Mouse (Mus musculus) gastrocnemius, adult 2 months (tissue): Measurements from ENCODE around the gene H2-Eb1. TPM values are rescaled to one million over a fixed set of nuclear protein-coding genes. Genes with fewer than 3 reads are reported as not detected.
"Not testable (repeated sequence)": the region's sequence is repeated elsewhere in the genome, so short reads cannot be mapped to it uniquely, and the experiment has no call there.

Source experiments
- DNase-seq: peaks from one replicate; pipeline ENCODE4 v3.0.0; 2022
- H3K27ac ChIP-seq: fragments of 200-600 bp; 2 replicates; pipeline ENCODE4 v1.8.1; 2022; ENCODE audit warnings: mild to moderate bottlenecking
- H3K4me3 ChIP-seq: fragments of 200-600 bp; 2 replicates; pipeline ENCODE4 v1.8.1; 2022; ENCODE audit warnings: mild to moderate bottlenecking, moderate library complexity
- CTCF ChIP-seq: fragments of 200-600 bp; IDR thresholded peaks from 2 replicates; pipeline ENCODE4 v1.8.1; 2022; ENCODE audit warnings: antibody characterized with exemption, mild to moderate bottlenecking, moderate library complexity
- intact Hi-C: fragments of 180-260 bp; cut with DNase I; formaldehyde crosslinking; loops from one replicate; pipeline ENCODE4 v1.15.1; 2025
- total RNA-seq, 2 experiments: library from RNA; stranded (reverse); gene quantifications; 2 replicates each; pipeline ENCODE4 v1.2.3; 2021

H2-Eb1 gene
- total RNA-seq, 2 experiments from 2014 or later: 3.4 to 4.9 TPM

- no peak for TF ChIP-seq CTCF
- DNase-seq: peak; percentile 80
- Histone ChIP-seq H3K4me3 (peak overlapping the region; percentile 75), H3K27ac (peak overlapping the region; percentile 68)
- intact Hi-C loops: loop anchor here (10.0 kb wide), 1 partner anchor 135 kb away; no protein-coding TSS in a partner anchor
These were observed 4.2 kb downstream of the H2-Eb1 start for GRCm38 (mm10) chr17:34309683-34310385.

- H3K27ac ChIP-seq, H3K4me3 ChIP-seq, intact Hi-C loops, DNase-seq: not testable (repeated sequence)
These were observed 4.9 kb downstream of the H2-Eb1 start for GRCm38 (mm10) chr17:34310526-34310925.

- no peak overlapping the region for H3K27ac ChIP-seq
- no peak for DNase-seq
- intact Hi-C loops: no loop called here
- TF ChIP-seq CTCF: no peak
- no peak overlapping the region for H3K4me3 ChIP-seq
These were observed 6.5 kb downstream of the H2-Eb1 start for GRCm38 (mm10) chr17:34312185-34312584.

GRCm38 (mm10) chr17:34313393-34313792, 7.7 kb downstream of the H2-Eb1 start:
- DNase-seq: peak; percentile 74
- intact Hi-C loops: loop anchor here (1.0 kb wide), 1 partner anchor 63 kb away; no protein-coding TSS in a partner anchor
- TF ChIP-seq CTCF: peak; percentile 91
- H3K27ac ChIP-seq: no peak overlapping the region
- H3K4me3 ChIP-seq: no peak overlapping the region

- Histone ChIP-seq H3K4me3 (no peak overlapping the region), H3K27ac (no peak overlapping the region)
- no peak for TF ChIP-seq CTCF
- no peak for DNase-seq
- intact Hi-C loops: no loop called here
These were observed 8.6 kb downstream of the H2-Eb1 start for GRCm38 (mm10) chr17:34314286-34314685.

- no peak overlapping the region for H3K27ac ChIP-seq
- no peak for DNase-seq
- TF ChIP-seq CTCF: no peak
- H3K4me3 ChIP-seq: no peak overlapping the region
- intact Hi-C loops: no loop called here
These were observed 9.8 kb downstream of the H2-Eb1 start for GRCm38 (mm10) chr17:34315512-34315911.

GRCm38 (mm10) chr17:34316697-34317096, 11.0 kb downstream of the H2-Eb1 start:
- no peak for TF ChIP-seq CTCF
- no peak overlapping the region for H3K27ac ChIP-seq
- intact Hi-C loops: no loop called here
- no peak overlapping the region for H3K4me3 ChIP-seq
- DNase-seq: no peak

GRCm38 (mm10) chr17:34317275-34317674, 11.6 kb downstream of the H2-Eb1 start:
- DNase-seq: no peak
- Histone ChIP-seq H3K4me3 (no peak overlapping the region), H3K27ac (no peak overlapping the region)
- intact Hi-C loops: no loop called here
- TF ChIP-seq CTCF: no peak

- intact Hi-C loops: no loop called here
- Histone ChIP-seq H3K4me3 (no peak within 1 kb of the TSS), H3K27ac (no peak within 1 kb of the TSS)
- no peak for DNase-seq
- TF ChIP-seq CTCF: no peak
These were observed 19.8 kb downstream of the H2-Eb1 start, which contains the start of gene H2-Eb2 for GRCm38 (mm10) chr17:34325436-34325835. Gene H2-Eb2, plus strand, starts transcription at chr17:34325665.

GRCm38 (mm10) chr17:34326373-34326772, 20.7 kb downstream of the H2-Eb1 start:
- no peak for DNase-seq
- intact Hi-C loops: no loop called here
- TF ChIP-seq CTCF: no peak
- H3K4me3 ChIP-seq: no peak overlapping the region
- H3K27ac ChIP-seq: no peak overlapping the region

GRCm38 (mm10) chr17:34329807-34330206, 24.1 kb downstream of the H2-Eb1 start:
- DNase-seq: no peak

GRCm38 (mm10) chr17:34331200-34331599, 25.5 kb downstream of the H2-Eb1 start:
- no peak for TF ChIP-seq CTCF
- Histone ChIP-seq H3K27ac (no peak overlapping the region), H3K4me3 (no peak overlapping the region)
- intact Hi-C loops: no loop called here
- DNase-seq: no peak

More at GRCm38 (mm10) chr17:34329807-34330206, 24.1 kb downstream of the H2-Eb1 start:
- no peak for TF ChIP-seq CTCF
- H3K27ac ChIP-seq: no peak overlapping the region
- intact Hi-C loops: no loop called here
- H3K4me3 ChIP-seq: no peak overlapping the region

- H3K27ac ChIP-seq: no peak overlapping the region
- intact Hi-C loops: loop anchor here (10.0 kb wide), 1 partner anchor 86 kb away; the partner anchor contains the start of gene H2-Ab1
- no peak overlapping the region for H3K4me3 ChIP-seq
- no peak for TF ChIP-seq CTCF
- DNase-seq: no peak
These were observed 35.1 kb downstream of the H2-Eb1 start for GRCm38 (mm10) chr17:34340619-34341402.
